Mouse (Mus musculus) hindbrain, embryonic 10.5 days (tissue): Measurements from ENCODE around the gene Enthd1. TPM values are rescaled to one million over a fixed set of nuclear protein-coding genes. Genes with fewer than 3 reads are reported as not detected.

ENCODE experiments used
- DNase-seq: peaks from one replicate; pipeline ENCODE4 v3.0.0-alpha.2; 2017; ENCODE audit warnings: low spot score
- H3K27ac ChIP-seq: fragments of 300-500 bp; sonication (generic); 2 replicates; pipeline ENCODE4 v1.5.1; 2016; ENCODE audit warnings: mild to moderate bottlenecking, moderate library complexity
- H3K27me3 ChIP-seq: fragments of 300-500 bp; sonication (generic); 2 replicates; pipeline ENCODE4 v1.6.1; 2016; ENCODE audit warnings: mild to moderate bottlenecking; ENCODE audit not compliant: poor library complexity, insufficient read depth, severe bottlenecking
- H3K36me3 ChIP-seq: fragments of 300-500 bp; sonication (generic); 2 replicates; pipeline ENCODE4 v1.6.1; 2016; ENCODE audit warnings: mild to moderate bottlenecking, moderate library complexity
- H3K4me1 ChIP-seq: fragments of 300-500 bp; sonication (generic); replicated peaks from 2 replicates; pipeline ENCODE4 v1.6.1; 2016; ENCODE audit warnings: mild to moderate bottlenecking
- H3K4me3 ChIP-seq: fragments of 300-500 bp; sonication (generic); 2 replicates; pipeline ENCODE4 v1.5.1; 2016; ENCODE audit warnings: mild to moderate bottlenecking, moderate library complexity
- H3K9me3 ChIP-seq: fragments of 300-500 bp; sonication (generic); 2 replicates; pipeline ENCODE4 v1.6.1; 2016; ENCODE audit warnings: mild to moderate bottlenecking, moderate library complexity
- whole genome bisulfite sequencing: fragments of 180-500 bp; shearing (Covaris S2); methylation state at CpG from one replicate; pipeline ENCODE4 v1.1.7; 2016; 5-methylcytosine and 5-hydroxymethylcytosine counted together
- polyA plus RNA-seq: library from polyadenylated mRNA; unstranded; fragments of >200 nt; fragmentation: Nextera tagmentation; extraction: Ambion mirVana; gene quantifications from 2 replicates; pipeline ENCODE4 v1.2.1, GENCODE M21; 2016

Gene Enthd1
- polyA plus RNA-seq, 1 experiment from 2014 or later, result not detected

- WGBS, result 95% methylated on average over 1 of the region's 1 CpGs
- H3K4me3 ChIP-seq, result no peak overlapping the region
- H3K36me3 ChIP-seq, result no peaks in the 10 kb centered on the region
- DNase-seq, result no peak
- H3K4me1 ChIP-seq, result peaks cover 44% of the 10 kb centered on the region
- no peaks in the 10 kb centered on the region for H3K27me3 ChIP-seq
- no peaks in the 10 kb centered on the region for H3K9me3 ChIP-seq
- H3K27ac ChIP-seq, result peak overlapping the region; percentile 45; the same call in 1 of the 2 replicates
Observed at GRCm38 (mm10) chr15:80485601-80486000, 79.4 kb downstream of the Enthd1 start.

DNA sequence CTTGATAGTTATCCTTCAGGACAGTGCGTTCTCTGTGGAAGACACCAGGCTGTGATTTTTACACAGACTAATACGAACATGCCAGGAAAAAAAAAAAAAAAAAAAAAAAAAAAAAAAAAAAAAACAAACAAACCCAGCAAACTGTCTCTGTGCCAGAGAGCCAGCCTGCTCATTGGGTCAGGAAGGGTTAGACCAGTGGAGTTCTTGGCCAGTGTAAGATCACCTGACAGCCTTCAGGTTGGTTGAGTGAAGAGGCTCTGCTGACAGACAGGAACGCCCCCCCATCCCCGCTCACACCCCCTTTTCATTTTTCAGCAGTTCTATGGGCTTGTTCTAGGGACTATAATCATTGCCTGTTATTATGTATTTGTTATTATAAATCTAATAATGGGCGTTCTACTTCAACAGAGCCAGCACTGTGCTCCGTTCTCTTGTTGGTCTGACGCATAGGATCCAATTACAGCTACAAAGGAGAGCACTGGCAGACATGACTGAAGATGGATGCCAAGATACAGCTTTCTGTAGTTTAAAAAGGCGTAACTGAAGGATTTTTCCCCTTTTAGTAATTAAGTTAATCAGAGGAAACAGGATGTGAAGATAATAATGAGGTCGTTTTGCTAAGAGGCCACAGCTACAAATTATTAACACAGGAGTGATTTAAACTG is 81.8 kb downstream of the Enthd1 start:
- Histone ChIP-seq H3K36me3 (no peaks in the 10 kb centered on the region), H3K27ac (no peak overlapping the region), H3K27me3 (no peaks in the 10 kb centered on the region), H3K9me3 (no peaks in the 10 kb centered on the region), H3K4me3 (no peak overlapping the region), H3K4me1 (peaks cover 33% of the 10 kb centered on the region)
- no peak for DNase-seq
- WGBS, result 79% methylated on average over 9 of the region's 9 CpGs

- DNase-seq, result no peak
- 79% methylated on average over 8 of the region's 8 CpGs for WGBS
- no peaks in the 10 kb centered on the region for H3K9me3 ChIP-seq
- H3K27ac ChIP-seq, result peak overlapping the region; percentile 16; the same call in 1 of the 2 replicates
- no peaks in the 10 kb centered on the region for H3K36me3 ChIP-seq
- no peaks in the 10 kb centered on the region for H3K27me3 ChIP-seq
- H3K4me3 ChIP-seq, result no peak overlapping the region
- peaks cover 25% of the 10 kb centered on the region for H3K4me1 ChIP-seq
Observed at GRCm38 (mm10) chr15:80482348-80482747, 82.6 kb downstream of the Enthd1 start.

DNA sequence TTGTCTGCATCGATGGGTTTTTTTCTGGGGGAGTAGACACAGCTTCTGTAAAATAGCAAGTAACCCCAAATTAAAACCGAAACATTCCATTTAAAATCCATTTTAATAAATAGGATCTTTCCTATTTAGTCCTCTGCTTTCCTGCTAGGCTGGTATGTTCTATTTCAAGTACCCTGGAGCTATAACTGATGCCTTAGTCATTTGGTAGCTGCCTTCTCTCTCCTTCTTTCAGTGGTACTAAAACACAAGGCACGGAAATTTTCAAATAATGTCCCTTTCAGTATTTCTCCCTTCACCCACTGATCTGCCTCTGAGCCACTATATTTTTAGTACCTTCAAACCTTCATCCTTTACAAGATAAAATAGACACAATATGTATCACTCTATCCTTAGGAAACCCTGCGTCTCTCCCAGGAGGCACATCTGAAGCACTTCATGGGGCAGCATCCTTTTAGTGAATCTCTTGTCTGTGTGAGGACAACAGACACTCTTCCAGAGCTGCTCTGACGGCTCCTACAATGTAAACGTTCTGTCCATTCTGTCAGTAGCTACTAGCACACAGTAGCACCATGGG is 90.4 kb downstream of the Enthd1 start:
- Histone ChIP-seq H3K9me3 (no peaks in the 10 kb centered on the region), H3K4me3 (no peak overlapping the region), H3K27ac (no peak overlapping the region), H3K36me3 (no peaks in the 10 kb centered on the region), H3K27me3 (no peaks in the 10 kb centered on the region), H3K4me1 (no peaks in the 10 kb centered on the region)
- WGBS, result 82% methylated on average over 6 of the region's 6 CpGs
- DNase-seq, result no peak

GRCm38 (mm10) chr15:80467876-80468275 is 97.1 kb downstream of the Enthd1 start:
- H3K36me3 ChIP-seq, result no peaks in the 10 kb centered on the region
- WGBS, result 83% methylated on average over 4 of the region's 4 CpGs
- peaks cover 2% of the 10 kb centered on the region for H3K4me1 ChIP-seq
- H3K9me3 ChIP-seq, result no peaks in the 10 kb centered on the region
- H3K27me3 ChIP-seq, result peaks cover 13% of the 10 kb centered on the region
- H3K27ac ChIP-seq, result no peak overlapping the region
- DNase-seq, result no peak
- no peak overlapping the region for H3K4me3 ChIP-seq

GRCm38 (mm10) chr15:80462106-80462505 is 102.8 kb downstream of the Enthd1 start:
- peak overlapping the region; percentile 62; the same call in 1 of the 2 replicates for H3K27ac ChIP-seq

GRCm38 (mm10) chr15:80461446-80461845 is 103.5 kb downstream of the Enthd1 start:
- Histone ChIP-seq H3K27me3 (peaks cover 52% of the 10 kb centered on the region), H3K4me3 (no peak overlapping the region), H3K36me3 (no peaks in the 10 kb centered on the region), H3K27ac (no peak overlapping the region), H3K4me1 (peaks cover 25% of the 10 kb centered on the region), H3K9me3 (no peaks in the 10 kb centered on the region)
- 57% methylated on average over 2 of the region's 2 CpGs for WGBS
- no peak for DNase-seq

More at GRCm38 (mm10) chr15:80462106-80462505, 102.8 kb downstream of the Enthd1 start:
- DNase-seq, result peak; percentile 55
- Histone ChIP-seq H3K4me3 (peak overlapping the region; percentile 44), H3K27me3 (peaks cover 46% of the 10 kb centered on the region), H3K4me1 (peaks cover 25% of the 10 kb centered on the region), H3K36me3 (no peaks in the 10 kb centered on the region), H3K9me3 (no peaks in the 10 kb centered on the region)
- WGBS, result 6% methylated on average over 9 of the region's 9 CpGs

- no peak for DNase-seq
Observed at GRCm38 (mm10) chr15:80460011-80460410, 104.9 kb downstream of the Enthd1 start.

DNA sequence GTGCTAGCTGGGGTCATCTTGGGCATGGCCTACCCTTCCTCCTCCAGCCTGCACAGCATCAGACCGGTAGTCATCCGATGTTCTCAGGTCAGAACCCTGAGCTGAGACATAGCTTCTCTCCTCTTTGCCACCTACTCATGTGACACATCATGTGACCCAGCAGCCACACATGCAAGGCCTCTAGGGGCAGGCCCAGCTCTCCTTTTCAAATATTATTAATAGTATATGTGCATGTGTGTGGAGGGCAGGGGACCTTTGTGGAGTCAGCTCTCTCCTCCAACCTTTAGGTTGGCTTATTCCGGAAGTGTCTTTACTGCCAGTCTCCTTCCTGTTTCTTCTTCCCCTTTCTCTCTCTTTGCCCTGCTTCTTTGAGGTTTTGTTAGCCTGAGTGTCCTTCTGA is 107.0 kb downstream of the Enthd1 start:
- Histone ChIP-seq H3K4me1 (peaks cover 31% of the 10 kb centered on the region), H3K27ac (no peak overlapping the region), H3K27me3 (peaks cover 40% of the 10 kb centered on the region), H3K9me3 (no peaks in the 10 kb centered on the region), H3K4me3 (no peak overlapping the region), H3K36me3 (no peaks in the 10 kb centered on the region)
- no peak for DNase-seq
- 87% methylated on average over 3 of the region's 3 CpGs for WGBS

More at GRCm38 (mm10) chr15:80460011-80460410, 104.9 kb downstream of the Enthd1 start:
- H3K4me1 ChIP-seq, result peaks cover 25% of the 10 kb centered on the region
- H3K27me3 ChIP-seq, result peaks cover 52% of the 10 kb centered on the region
- H3K36me3 ChIP-seq, result no peaks in the 10 kb centered on the region
- no peaks in the 10 kb centered on the region for H3K9me3 ChIP-seq
- H3K27ac ChIP-seq, result peak overlapping the region; percentile 31; the same call in 1 of the 2 replicates
- 34% methylated on average over 9 of the region's 9 CpGs for WGBS
- no peak overlapping the region for H3K4me3 ChIP-seq

DNA sequence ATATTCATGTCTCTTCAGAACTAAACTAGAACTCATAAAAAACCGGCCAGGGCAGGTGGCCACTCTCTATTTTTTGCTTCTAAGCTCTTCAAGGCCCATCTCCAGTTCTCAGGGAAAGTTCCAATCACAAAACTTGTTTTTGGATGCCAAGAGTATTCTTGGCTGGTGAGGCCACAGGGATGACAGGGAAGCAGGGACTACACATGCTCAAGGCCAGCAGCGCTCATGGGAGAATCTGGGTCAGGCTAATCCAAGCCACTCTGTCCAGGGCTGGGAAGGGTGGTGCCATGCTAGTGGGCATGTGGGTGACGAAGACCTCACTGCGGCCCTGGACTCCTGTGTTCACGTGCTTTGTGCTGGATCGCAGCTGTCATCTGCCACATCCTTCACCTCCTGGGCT is 110.5 kb downstream of the Enthd1 start:
- H3K27ac ChIP-seq, result no peak overlapping the region
- WGBS, result 76% methylated on average over 6 of the region's 6 CpGs
- H3K9me3 ChIP-seq, result no peaks in the 10 kb centered on the region
- peaks cover 23% of the 10 kb centered on the region for H3K4me1 ChIP-seq
- no peak overlapping the region for H3K4me3 ChIP-seq
- DNase-seq, result no peak
- no peaks in the 10 kb centered on the region for H3K36me3 ChIP-seq
- H3K27me3 ChIP-seq, result peaks cover 20% of the 10 kb centered on the region

GRCm38 (mm10) chr15:80452425-80452824 is 112.5 kb downstream of the Enthd1 start:
- Histone ChIP-seq H3K4me1 (peaks cover 23% of the 10 kb centered on the region), H3K27ac (peak overlapping the region; percentile 23; the same call in 1 of the 2 replicates), H3K4me3 (no peak overlapping the region), H3K27me3 (peaks cover 13% of the 10 kb centered on the region), H3K9me3 (no peaks in the 10 kb centered on the region), H3K36me3 (no peaks in the 10 kb centered on the region)
- peak; percentile 24 for DNase-seq
- 37% methylated on average over 16 of the region's 16 CpGs for WGBS

DNA sequence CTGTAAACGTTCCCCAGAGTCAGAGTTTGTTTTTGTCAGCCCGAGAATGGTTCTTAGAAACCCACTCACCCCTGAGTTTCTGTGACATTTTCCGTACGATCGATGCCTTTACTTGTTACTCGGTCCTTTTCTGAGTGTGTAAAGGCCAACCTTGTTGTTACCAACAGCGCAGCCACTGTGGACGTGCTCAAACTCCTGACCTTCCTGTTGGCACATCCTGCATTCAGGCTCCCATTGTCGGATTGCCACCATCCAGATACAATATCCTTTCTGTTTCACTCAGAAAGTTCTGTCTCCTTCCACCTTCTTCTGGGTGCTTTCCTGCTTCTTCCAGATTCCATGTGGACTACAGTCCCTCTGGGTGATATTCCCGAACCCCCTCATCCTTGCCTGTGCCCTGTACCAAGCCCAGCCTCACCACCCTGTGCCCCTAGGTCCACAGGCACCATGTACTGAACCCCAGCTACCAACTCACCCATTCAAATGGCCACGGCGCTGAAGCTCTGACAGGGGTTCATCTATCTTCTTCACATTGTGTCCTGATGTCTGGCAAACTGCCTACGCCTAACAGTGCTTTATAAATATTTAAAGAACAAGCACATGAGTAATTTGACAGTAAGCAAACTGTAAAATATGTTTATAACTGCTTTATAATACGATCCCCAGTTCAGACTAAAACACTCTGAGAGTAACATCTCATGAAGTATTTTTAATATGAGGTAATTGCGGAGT is 118.8 kb downstream of the Enthd1 start:
- Histone ChIP-seq H3K36me3 (no peaks in the 10 kb centered on the region), H3K27me3 (no peaks in the 10 kb centered on the region), H3K27ac (no peak overlapping the region), H3K4me1 (peaks cover under 1% of the 10 kb centered on the region; the same call in 1 of the 2 replicates), H3K4me3 (no peak overlapping the region), H3K9me3 (no peaks in the 10 kb centered on the region)
- 87% methylated on average over 15 of the region's 15 CpGs for WGBS
- no peak for DNase-seq

GRCm38 (mm10) chr15:80440195-80440594 is 124.8 kb downstream of the Enthd1 start:
- DNase-seq, result no peak
- Histone ChIP-seq H3K4me3 (no peak overlapping the region), H3K9me3 (no peaks in the 10 kb centered on the region), H3K27ac (no peak overlapping the region), H3K36me3 (no peaks in the 10 kb centered on the region), H3K4me1 (peaks cover 13% of the 10 kb centered on the region; the same call in 1 of the 2 replicates), H3K27me3 (0 out of 2 replicates have a peak, but pooled peaks cover 4% of the 10 kb centered on the region)
- 90% methylated on average over 6 of the region's 6 CpGs for WGBS
